Mouse (Mus musculus) intestine, postnatal 0 days (tissue): ENCODE data around the gene Lpin2. TPM values are rescaled to one million over a fixed set of nuclear protein-coding genes. Genes with fewer than 3 reads are reported as not detected.
A peak's percentile ranks its signal among the peaks of the same experiment; 100 is the strongest.

Source experiments
- ATAC-seq: fragments of 200-750 bp; cut with Nextera tagmentation; 2 replicates; pipeline ENCODE4 v1.8.0; 2017; ENCODE audit warnings: mild to moderate bottlenecking, moderate TSS enrichment, moderate library complexity
- H3K27ac ChIP-seq: fragments of 300-500 bp; sonication (generic); 2 replicates; pipeline ENCODE4 v1.5.1; 2014; ENCODE audit warnings: mild to moderate bottlenecking, low read depth, low read length, moderate library complexity
- H3K27me3 ChIP-seq: fragments of 300-500 bp; sonication (generic); replicated peaks from 2 replicates; pipeline ENCODE4 v1.6.1; 2014; ENCODE audit warnings: low read length, mixed read lengths; ENCODE audit not compliant: control insufficient read depth, insufficient read depth
- H3K36me3 ChIP-seq: fragments of 300-500 bp; sonication (generic); 2 replicates; pipeline ENCODE4 v1.6.1; 2014; ENCODE audit warnings: mild to moderate bottlenecking, moderate library complexity; ENCODE audit not compliant: control insufficient read depth, insufficient read depth
- H3K4me1 ChIP-seq: fragments of 300-500 bp; sonication (generic); replicated peaks from 2 replicates; pipeline ENCODE4 v1.6.1; 2014; ENCODE audit warnings: antibody characterized with exemption, low read length, mixed read lengths; ENCODE audit not compliant: control insufficient read depth, insufficient read depth
- H3K4me2 ChIP-seq: fragments of 300-500 bp; sonication (generic); replicated peaks from 2 replicates; pipeline ENCODE4 v1.6.1; 2014; ENCODE audit warnings: low read depth, mild to moderate bottlenecking, moderate library complexity
- H3K4me3 ChIP-seq: fragments of 300-500 bp; sonication (generic); 2 replicates; pipeline ENCODE4 v1.5.1; 2014; ENCODE audit warnings: low read depth, low read length
- H3K9ac ChIP-seq: fragments of 300-500 bp; sonication (generic); 2 replicates; pipeline ENCODE4 v1.6.1; 2014; ENCODE audit warnings: mild to moderate bottlenecking, low read depth, low read length
- H3K9me3 ChIP-seq: fragments of 300-500 bp; sonication (generic); 2 replicates; pipeline ENCODE4 v1.6.1; 2016; ENCODE audit warnings: mixed run types; ENCODE audit not compliant: control insufficient read depth
- CTCF ChIP-seq: sonication (generic); IDR thresholded peaks from 2 replicates; pipeline ENCODE4 v1.5.1; 2016; ENCODE audit warnings: low read depth, mild to moderate bottlenecking, control low read depth, antibody characterized with exemption, moderate library complexity
- WGBS: fragments of 180-500 bp; shearing (Covaris S2); extraction: QIAGEN DNeasy Blood & Tissue Kit; methylation state at CpG from one replicate; pipeline ENCODE4 v1.1.7; 2014; 5-methylcytosine and 5-hydroxymethylcytosine counted together
- polyA plus RNA-seq: library from polyadenylated mRNA; unstranded; fragments of >200 nt; fragmentation: Nextera tagmentation; extraction: Ambion mirVana; gene quantifications from 2 replicates; pipeline ENCODE4 v1.2.1, GENCODE M21; 2015

Gene Lpin2
- polyA plus RNA-seq, 1 experiment from 2014 or later = 22.2 TPM

DNA sequence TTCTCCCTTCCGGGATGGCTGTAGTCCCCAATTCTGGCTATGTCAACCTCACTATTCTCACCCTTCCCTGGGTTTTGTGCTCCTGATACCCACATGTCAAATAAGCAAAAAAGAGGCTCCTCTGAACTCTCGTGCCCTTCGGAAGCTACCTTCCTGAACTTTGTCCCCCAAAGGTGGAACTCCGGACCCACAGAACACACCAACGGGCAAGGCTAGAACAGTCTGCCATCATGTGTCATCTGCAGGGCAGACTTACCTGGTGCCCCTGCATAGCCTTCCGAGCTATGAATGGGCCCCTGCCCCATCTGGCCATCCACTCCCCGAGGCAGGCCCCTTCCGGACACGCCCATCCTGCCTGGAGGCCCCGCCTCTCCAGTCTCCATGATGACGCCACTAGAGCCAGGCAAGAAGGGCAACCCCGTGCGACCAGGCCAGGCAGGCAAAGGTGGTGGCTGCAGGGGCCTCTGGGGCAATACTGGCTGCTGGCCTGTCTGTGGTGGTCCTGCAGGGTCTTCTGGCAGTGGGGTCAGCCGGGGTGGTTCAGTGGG, 73.8 kb downstream of the Lpin2 start:
- no peak for ATAC-seq
- no peak for TF ChIP-seq CTCF
- Histone ChIP-seq H3K4me2 (no peak overlapping the region), H3K4me1 (no peaks in the 10 kb centered on the region), H3K9ac (no peak overlapping the region), H3K27me3 (no peaks in the 10 kb centered on the region), H3K36me3 (peaks cover 3% of the 10 kb centered on the region; the same call in 1 of the 2 replicates), H3K9me3 (no peaks in the 10 kb centered on the region), H3K4me3 (no peak overlapping the region), H3K27ac (no peak overlapping the region)
- WGBS = 70% methylated on average over 14 of the region's 14 CpGs

DNA sequence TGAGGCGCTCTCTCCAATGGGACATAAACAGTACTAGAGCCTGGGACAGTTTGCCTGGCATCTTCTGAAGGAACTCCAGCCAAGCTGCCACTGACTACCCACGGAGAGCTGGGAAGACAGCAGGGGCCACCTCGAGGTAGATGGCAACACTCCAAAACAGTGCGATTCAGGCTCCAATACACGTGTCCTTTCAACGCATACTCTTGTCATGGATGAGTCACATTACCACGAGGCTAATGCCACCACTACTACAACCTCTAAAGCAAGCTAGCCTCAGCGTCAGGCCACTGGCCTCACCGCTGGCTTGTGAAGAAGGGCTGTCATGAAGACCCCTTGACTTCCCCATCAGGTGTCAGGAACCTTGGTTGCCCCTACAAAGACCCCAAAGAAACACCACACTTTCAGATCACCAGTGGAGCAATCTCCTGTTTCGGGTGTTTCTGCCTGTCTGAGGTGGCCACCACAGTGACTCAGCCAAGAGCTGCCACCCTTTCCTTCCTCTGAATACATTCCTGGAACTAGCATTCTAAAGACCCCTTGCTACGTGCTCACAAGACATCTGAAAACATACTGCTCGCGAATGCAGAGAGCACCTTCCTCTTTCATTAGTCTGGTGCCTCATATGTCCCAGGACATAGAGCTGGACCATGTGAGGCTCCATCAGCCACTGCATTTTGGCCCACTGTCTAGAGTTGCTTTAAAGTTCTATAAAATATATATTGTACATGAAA, 74.6 kb downstream of the Lpin2 start:
- no peaks in the 10 kb centered on the region for H3K4me1 ChIP-seq
- no peak overlapping the region for H3K4me3 ChIP-seq
- no peak overlapping the region for H3K27ac ChIP-seq
- WGBS = 81% methylated on average over 13 of the region's 13 CpGs
- no peak overlapping the region for H3K4me2 ChIP-seq
- H3K36me3 ChIP-seq = peaks cover 3% of the 10 kb centered on the region; the same call in 1 of the 2 replicates
- no peak overlapping the region for H3K9ac ChIP-seq
- no peaks in the 10 kb centered on the region for H3K27me3 ChIP-seq
- TF ChIP-seq CTCF = no peak
- H3K9me3 ChIP-seq = no peaks in the 10 kb centered on the region
- ATAC-seq = no peak

DNA sequence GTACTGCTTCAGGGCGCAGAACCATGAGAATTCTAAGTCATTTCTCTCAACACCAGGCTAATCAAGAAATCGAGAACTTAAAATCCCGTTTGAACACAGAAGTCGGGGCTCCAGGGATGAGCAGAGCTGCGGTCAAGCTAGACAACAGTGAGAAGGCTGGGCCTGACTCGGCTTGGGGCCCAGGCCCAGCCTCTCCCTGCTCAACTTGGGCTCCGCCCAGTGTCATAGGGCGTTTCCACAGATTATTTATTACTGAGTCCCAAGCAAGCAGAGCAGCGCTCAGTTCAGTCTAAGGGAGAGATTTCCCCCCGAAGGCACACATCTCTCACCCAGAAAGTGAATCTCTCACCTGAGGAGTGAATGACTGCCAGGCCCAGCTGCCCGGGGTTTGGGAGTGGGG, 77.4 kb downstream of the Lpin2 start:
- Histone ChIP-seq H3K4me3 (no peak overlapping the region), H3K4me2 (peak overlapping the region; percentile 50), H3K36me3 (no peaks in the 10 kb centered on the region), H3K9me3 (no peaks in the 10 kb centered on the region), H3K27ac (no peak overlapping the region), H3K9ac (no peak overlapping the region), H3K27me3 (no peaks in the 10 kb centered on the region), H3K4me1 (no peaks in the 10 kb centered on the region)
- 36% methylated on average over 11 of the region's 11 CpGs for WGBS
- TF ChIP-seq CTCF = no peak
- peak; percentile 67 for ATAC-seq

DNA sequence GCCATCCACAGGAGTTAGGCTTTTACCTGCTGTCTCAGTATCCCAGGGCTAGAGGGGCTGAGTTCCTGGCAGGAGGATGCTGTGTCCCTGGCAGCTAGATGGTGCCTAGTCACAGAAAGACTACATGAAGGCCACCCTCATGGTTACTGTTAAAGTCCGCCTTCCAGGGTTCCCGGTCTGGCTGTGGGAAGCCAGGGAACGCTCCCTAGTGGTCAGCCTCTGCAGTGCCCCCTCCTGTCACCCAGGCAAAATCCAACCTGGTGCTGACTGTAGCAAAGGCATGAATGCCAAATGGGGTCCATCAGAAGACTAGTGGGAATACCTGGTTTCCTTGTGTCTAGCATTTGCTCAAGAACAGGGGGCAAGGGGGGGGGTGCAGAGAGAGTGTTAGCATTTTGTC, 78.3 kb downstream of the Lpin2 start:
- no peaks in the 10 kb centered on the region for H3K9me3 ChIP-seq
- H3K9ac ChIP-seq = no peak overlapping the region
- no peaks in the 10 kb centered on the region for H3K36me3 ChIP-seq
- no peak for ATAC-seq
- H3K27me3 ChIP-seq = no peaks in the 10 kb centered on the region
- no peak overlapping the region for H3K27ac ChIP-seq
- TF ChIP-seq CTCF = peak; percentile 51
- no peak overlapping the region for H3K4me3 ChIP-seq
- H3K4me1 ChIP-seq = no peaks in the 10 kb centered on the region
- WGBS = 55% methylated on average over 3 of the region's 3 CpGs
- no peak overlapping the region for H3K4me2 ChIP-seq

DNA sequence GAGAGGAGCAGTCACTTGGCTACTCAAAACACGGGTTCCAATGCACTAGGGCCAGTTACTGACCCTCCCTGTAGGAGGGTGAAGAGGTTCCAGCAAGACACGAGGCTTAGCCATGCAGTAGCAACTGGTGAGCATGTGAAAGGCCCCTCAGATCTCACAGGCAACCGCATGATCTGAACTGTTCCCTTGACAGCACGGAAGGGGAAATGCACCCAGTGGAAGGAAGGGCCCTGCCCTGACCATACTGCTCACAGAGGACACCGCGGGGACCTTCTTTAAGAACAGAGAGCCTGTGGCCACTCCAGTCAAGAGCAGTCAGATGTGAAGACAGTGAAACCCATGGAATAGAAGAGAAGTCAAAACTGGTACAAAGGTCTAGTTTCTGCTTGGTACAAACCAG, 80.8 kb downstream of the Lpin2 start:
- no peak for ATAC-seq
- Histone ChIP-seq H3K9ac (no peak overlapping the region), H3K9me3 (no peaks in the 10 kb centered on the region), H3K36me3 (no peaks in the 10 kb centered on the region), H3K27ac (no peak overlapping the region), H3K4me3 (no peak overlapping the region), H3K4me1 (no peaks in the 10 kb centered on the region), H3K27me3 (no peaks in the 10 kb centered on the region), H3K4me2 (no peak overlapping the region)
- WGBS = 80% methylated on average over 6 of the region's 6 CpGs
- TF ChIP-seq CTCF = no peak

DNA sequence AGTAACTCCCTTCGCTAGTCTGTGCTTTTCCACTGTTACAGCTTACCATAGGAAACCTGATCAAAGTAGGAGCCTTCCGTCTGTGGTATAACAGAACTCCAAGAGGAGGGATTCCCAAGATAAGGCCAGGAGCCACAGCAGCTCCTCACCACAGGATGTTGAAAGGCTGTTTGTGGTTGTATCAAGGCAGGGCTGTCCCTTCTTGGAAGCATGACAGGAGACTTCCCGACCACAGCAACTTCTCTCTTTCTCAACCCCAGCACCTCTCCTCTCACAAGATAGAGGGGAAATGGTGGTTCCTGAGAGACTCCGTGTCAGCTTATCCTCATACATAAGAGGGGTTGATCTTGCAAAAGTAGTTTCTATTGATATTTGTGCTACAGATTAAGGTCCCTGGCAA, 82.4 kb downstream of the Lpin2 start:
- Histone ChIP-seq H3K27ac (no peak overlapping the region), H3K9ac (no peak overlapping the region), H3K27me3 (no peaks in the 10 kb centered on the region), H3K4me1 (no peaks in the 10 kb centered on the region), H3K36me3 (no peaks in the 10 kb centered on the region), H3K4me3 (no peak overlapping the region), H3K4me2 (no peak overlapping the region), H3K9me3 (no peaks in the 10 kb centered on the region)
- whole genome bisulfite sequencing = 82% methylated on average over 4 of the region's 4 CpGs
- TF ChIP-seq CTCF = no peak
- no peak for ATAC-seq
